In genomic region chr17:64116762-64117161, GRCm38 (mm10) we compare ENCODE assay signal across 24 mouse cellular contexts.
DNase-seq lines count a peak whose midpoint lies in the region; ATAC-seq and TF ChIP-seq lines count a peak whose summit lies in the region.
"Had no signal": no experiment of that assay in that cellular context is flagged by ENCODE, and none has a peak within 500 bp of the region (broad histone marks: within the 10 kb centered on the region; RNA-seq: fewer than 3 reads in every experiment).

No protein-coding gene starts in this region.

- H3K9ac ChIP-seq in kidney, embryonic 15.5 days, result no peak overlapping the region
- H3K9ac ChIP-seq in kidney, postnatal 0 days (ENCODE audit: low read depth, low read length), result no peak overlapping the region
- H3K9ac ChIP-seq in forebrain, embryonic 15.5 days (replicated peaks), result no peak overlapping the region
- H3K9ac ChIP-seq: embryonic facial prominence, embryonic 13.5 days; embryonic facial prominence, embryonic 15.5 days; forebrain, embryonic 12.5 days had no signal

- no peak for DNase-seq in kidney, adult 8-10 months
- peak; percentile 51 for DNase-seq in kidney, postnatal 0 days (ENCODE audit: low spot score)
- DNase-seq in kidney, adult 9 months, result no peak
- DNase-seq in kidney, postnatal 4 days, result peak; percentile 24 to 46
- DNase-seq in kidney, adult 18-20 months, result no peak
- DNase-seq in limb, embryonic 10.5 days (ENCODE audit: low spot score), result peak; percentile 15
- DNase-seq: adrenal gland, adult 2 months; adrenal gland, postnatal 10 days; adrenal gland, postnatal 25 days; cerebellum, adult 11 months; cerebellum, adult 18-20 months; cerebellum, adult 8-10 months; cerebellum, adult 9-11 months; cerebellum, postnatal 14 days; cerebellum, postnatal 36 days; embryo, embryonic 11 days had no signal

- H3K4me1 ChIP-seq in kidney, embryonic 15.5 days, result peaks cover 15% of the 10 kb centered on the region
- no peaks in the 10 kb centered on the region for H3K4me1 ChIP-seq in kidney, postnatal 0 days (replicated peaks; ENCODE audit: insufficient read depth, low read length)
- H3K4me1 ChIP-seq in limb, embryonic 10.5 days, result peaks cover 8% of the 10 kb centered on the region
- H3K4me1 ChIP-seq in forebrain, embryonic 15.5 days, result no peaks in the 10 kb centered on the region
- H3K4me1 ChIP-seq: forebrain, embryonic 12.5 days had no signal

- no peak overlapping the region for H3K4me2 ChIP-seq in kidney, embryonic 15.5 days
- no peak overlapping the region for H3K4me2 ChIP-seq in kidney, postnatal 0 days (ENCODE audit: low read length)
- H3K4me2 ChIP-seq in forebrain, embryonic 15.5 days (replicated peaks), result no peak overlapping the region
- H3K4me2 ChIP-seq: embryonic facial prominence, embryonic 13.5 days; embryonic facial prominence, embryonic 15.5 days; forebrain, embryonic 12.5 days had no signal

- ATAC-seq in kidney, embryonic 15.5 days (replicated peaks; ENCODE audit: low FRiP score), result peak; percentile 82
- ATAC-seq in kidney, postnatal 0 days (replicated peaks; ENCODE audit: low FRiP score, low read depth), result peak; percentile 72
- ATAC-seq in forebrain, embryonic 15.5 days (replicated peaks), result no peak
- ATAC-seq: forebrain, embryonic 14.5 days had no signal

- no peaks in the 10 kb centered on the region for H3K36me3 ChIP-seq in kidney, embryonic 15.5 days
- H3K36me3 ChIP-seq in kidney, postnatal 0 days (ENCODE audit: insufficient read depth, low read length), result no peaks in the 10 kb centered on the region
- no peaks in the 10 kb centered on the region for H3K36me3 ChIP-seq in limb, embryonic 10.5 days
- H3K36me3 ChIP-seq in forebrain, embryonic 15.5 days, result no peaks in the 10 kb centered on the region
- H3K36me3 ChIP-seq: embryonic facial prominence, embryonic 13.5 days; embryonic facial prominence, embryonic 15.5 days; forebrain, embryonic 10.5 days; forebrain, embryonic 12.5 days had no signal

- no peaks in the 10 kb centered on the region for H3K9me3 ChIP-seq in kidney, embryonic 15.5 days (replicated peaks)
- no peaks in the 10 kb centered on the region for H3K9me3 ChIP-seq in kidney, postnatal 0 days (replicated peaks; ENCODE audit: low read length)
- no peaks in the 10 kb centered on the region for H3K9me3 ChIP-seq in limb, embryonic 10.5 days (replicated peaks)
- no peaks in the 10 kb centered on the region for H3K9me3 ChIP-seq in forebrain, embryonic 15.5 days
- H3K9me3 ChIP-seq: embryonic facial prominence, embryonic 13.5 days; embryonic facial prominence, embryonic 15.5 days; forebrain, embryonic 10.5 days; forebrain, embryonic 12.5 days had no signal

- H3K27me3 ChIP-seq in kidney, embryonic 15.5 days, result no peaks in the 10 kb centered on the region
- H3K27me3 ChIP-seq in kidney, postnatal 0 days (ENCODE audit: insufficient read depth, low read length), result no peaks in the 10 kb centered on the region
- no peaks in the 10 kb centered on the region for H3K27me3 ChIP-seq in limb, embryonic 10.5 days (ENCODE audit: low read depth, poor library complexity, severe bottlenecking)
- no peaks in the 10 kb centered on the region for H3K27me3 ChIP-seq in forebrain, embryonic 15.5 days
- H3K27me3 ChIP-seq: embryonic facial prominence, embryonic 13.5 days; embryonic facial prominence, embryonic 15.5 days; forebrain, embryonic 12.5 days had no signal

- H3K27ac ChIP-seq in kidney, embryonic 15.5 days, result 0 out of 2 replicates have a peak overlapping the region, but pooled peaks have one; percentile 42
- no peak overlapping the region; the same call in 1 of the 2 replicates for H3K27ac ChIP-seq in kidney, postnatal 0 days
- no peak overlapping the region for H3K27ac ChIP-seq in limb, embryonic 10.5 days
- no peak overlapping the region for H3K27ac ChIP-seq in forebrain, embryonic 15.5 days (replicated peaks)
- H3K27ac ChIP-seq: embryonic facial prominence, embryonic 13.5 days; embryonic facial prominence, embryonic 15.5 days; forebrain, embryonic 10.5 days; forebrain, embryonic 12.5 days had no signal

- no peak for TF ChIP-seq CTCF in kidney, postnatal 0 days (IDR thresholded peaks at IDR 0.05; ENCODE audit: low read depth)

- WGBS in kidney, embryonic 15.5 days, result 46% methylated on average over 6 of the region's 6 CpGs
- WGBS in kidney, postnatal 0 days, result 36% methylated on average over 6 of the region's 6 CpGs
- WGBS in limb, embryonic 10.5 days, result 90% methylated on average over 6 of the region's 6 CpGs
- 85% methylated on average over 6 of the region's 6 CpGs for WGBS in forebrain, embryonic 15.5 days

- no peak overlapping the region for H3K4me3 ChIP-seq in kidney, embryonic 15.5 days (replicated peaks)
- H3K4me3 ChIP-seq in kidney, postnatal 0 days (replicated peaks; ENCODE audit: low read depth, low read length), result no peak overlapping the region
- no peak overlapping the region for H3K4me3 ChIP-seq in limb, embryonic 10.5 days
- no peak overlapping the region for H3K4me3 ChIP-seq in forebrain, embryonic 15.5 days
- H3K4me3 ChIP-seq: embryonic facial prominence, embryonic 13.5 days; embryonic facial prominence, embryonic 15.5 days; erythroblast, embryonic 14.5 days; forebrain, embryonic 10.5 days; forebrain, embryonic 12.5 days had no signal

Comparison
In these comparisons a context has a peak if more than half of its experiments do, and no peak if none do; other contexts are left out.
1. DNase-seq: peak in kidney, postnatal 0 days (single experiment), kidney, postnatal 4 days (2 of 2) and limb, embryonic 10.5 days (single experiment); none in kidney, adult 8-10 months (0 of 2), kidney, adult 9 months (single experiment) and kidney, adult 18-20 months (single experiment).